Mouse (Mus musculus): ENCODE data around the gene Tnfrsf25.

The Tnfrsf25 gene

DNA sequence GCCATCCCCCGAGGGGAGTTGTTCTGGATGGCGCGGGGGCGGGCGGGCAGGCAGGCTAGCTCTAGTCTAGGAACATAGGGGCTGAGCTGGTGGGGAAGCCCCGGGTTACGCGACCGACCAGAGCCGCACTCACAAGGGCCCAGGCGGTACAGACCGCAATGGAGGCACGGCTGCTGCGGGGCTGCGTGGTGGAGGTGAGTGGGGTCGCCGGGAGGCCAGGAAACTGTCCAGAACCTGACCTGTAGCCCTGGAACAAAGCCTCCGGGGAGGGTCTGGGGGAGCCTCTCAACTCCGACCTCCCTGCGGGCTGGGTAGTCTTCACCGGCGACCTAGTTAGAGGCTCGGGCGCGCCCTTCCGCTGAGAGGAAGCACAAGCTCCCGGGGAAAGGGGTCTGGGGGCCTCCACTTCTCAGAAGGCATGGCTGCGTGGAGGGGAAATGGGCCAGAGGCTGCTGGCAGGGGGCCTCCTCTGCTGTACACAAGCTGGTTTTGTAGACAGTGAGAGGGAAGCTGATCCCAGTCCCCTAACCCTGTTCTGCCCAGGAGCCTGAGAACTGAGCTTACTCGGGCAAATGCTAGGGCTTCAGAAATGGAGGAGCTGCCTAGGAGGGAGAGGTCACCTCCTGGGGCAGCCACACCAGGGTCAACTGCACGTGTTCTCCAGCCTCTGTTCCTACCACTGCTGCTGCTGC lies at the start of gene Tnfrsf25:
Gene Tnfrsf25 (plus strand): TSS at position 14 of the 692 bp plus-strand sequence.
- DNase-seq (ENCODE audit: low spot score): no peak

DNA sequence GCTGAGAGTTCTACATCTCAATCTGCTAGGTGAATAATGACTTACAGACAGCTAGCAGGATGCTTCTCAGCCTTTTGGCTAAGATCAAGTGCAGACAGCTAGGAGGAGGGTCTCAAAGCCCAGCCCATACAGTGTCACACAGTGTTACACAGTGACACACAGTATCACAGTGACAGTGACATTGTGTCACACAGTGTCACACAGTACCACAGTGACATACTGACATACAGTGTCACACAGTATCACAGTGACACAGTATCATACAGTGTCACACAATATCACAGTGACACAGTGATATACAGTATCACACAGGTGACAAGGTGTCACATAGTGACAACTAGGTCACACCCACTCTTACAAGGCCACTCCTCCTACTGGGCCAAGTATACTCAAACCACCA lies 48.5 kb upstream of the Tnfrsf25 start:
- no peak for DNase-seq (ENCODE audit: low spot score)

DNA sequence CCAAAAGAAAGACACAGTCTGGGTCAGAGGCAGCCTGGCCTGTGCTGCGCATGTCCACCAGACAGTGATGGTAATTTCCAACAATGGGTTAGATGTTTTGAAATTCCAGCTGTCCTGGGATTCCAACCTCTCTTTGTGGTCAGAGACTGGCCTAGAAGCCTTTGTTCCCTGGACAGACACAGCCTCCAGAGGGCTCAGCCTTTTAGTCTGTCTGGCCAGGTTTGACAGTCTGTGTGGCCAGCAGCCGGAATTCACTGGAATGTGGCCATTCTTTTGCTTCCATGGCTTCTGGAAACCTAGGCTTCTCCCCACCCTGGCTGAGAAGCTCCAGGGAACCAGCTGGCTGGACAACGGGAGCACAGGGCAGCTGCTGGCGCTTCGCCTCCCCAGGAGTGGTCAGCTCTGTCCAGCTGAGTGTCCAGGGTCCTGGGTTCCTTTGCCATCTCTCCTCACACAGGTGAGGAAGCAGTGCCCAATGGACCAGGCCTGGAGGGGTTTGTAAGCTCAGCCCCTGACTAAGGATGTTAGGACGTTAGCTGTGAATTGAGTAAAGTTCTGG lies 47.5 kb upstream of the Tnfrsf25 start:
- no peak for DNase-seq (ENCODE audit: low spot score)

DNA sequence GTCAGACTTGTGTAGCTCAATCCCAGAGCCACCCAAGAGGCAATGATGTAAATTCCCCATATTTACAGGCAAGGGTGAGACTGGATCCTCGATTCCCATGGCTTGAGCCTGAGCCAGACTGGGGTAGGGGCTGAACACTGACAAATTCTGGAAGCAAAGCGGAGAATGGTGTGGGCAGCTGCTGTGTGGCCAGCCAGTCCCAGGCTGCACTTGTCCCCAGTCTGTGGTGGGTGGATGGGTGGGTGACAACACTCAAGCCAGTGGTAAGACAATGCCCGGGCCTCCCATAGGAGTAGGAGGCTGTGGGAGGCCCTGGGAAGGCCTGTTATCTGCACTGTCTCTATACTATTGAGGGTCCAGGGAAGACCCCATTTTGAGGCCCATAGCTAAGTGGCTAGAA lies 46.5 kb upstream of the Tnfrsf25 start:
- no peak for DNase-seq (ENCODE audit: low spot score)

DNA sequence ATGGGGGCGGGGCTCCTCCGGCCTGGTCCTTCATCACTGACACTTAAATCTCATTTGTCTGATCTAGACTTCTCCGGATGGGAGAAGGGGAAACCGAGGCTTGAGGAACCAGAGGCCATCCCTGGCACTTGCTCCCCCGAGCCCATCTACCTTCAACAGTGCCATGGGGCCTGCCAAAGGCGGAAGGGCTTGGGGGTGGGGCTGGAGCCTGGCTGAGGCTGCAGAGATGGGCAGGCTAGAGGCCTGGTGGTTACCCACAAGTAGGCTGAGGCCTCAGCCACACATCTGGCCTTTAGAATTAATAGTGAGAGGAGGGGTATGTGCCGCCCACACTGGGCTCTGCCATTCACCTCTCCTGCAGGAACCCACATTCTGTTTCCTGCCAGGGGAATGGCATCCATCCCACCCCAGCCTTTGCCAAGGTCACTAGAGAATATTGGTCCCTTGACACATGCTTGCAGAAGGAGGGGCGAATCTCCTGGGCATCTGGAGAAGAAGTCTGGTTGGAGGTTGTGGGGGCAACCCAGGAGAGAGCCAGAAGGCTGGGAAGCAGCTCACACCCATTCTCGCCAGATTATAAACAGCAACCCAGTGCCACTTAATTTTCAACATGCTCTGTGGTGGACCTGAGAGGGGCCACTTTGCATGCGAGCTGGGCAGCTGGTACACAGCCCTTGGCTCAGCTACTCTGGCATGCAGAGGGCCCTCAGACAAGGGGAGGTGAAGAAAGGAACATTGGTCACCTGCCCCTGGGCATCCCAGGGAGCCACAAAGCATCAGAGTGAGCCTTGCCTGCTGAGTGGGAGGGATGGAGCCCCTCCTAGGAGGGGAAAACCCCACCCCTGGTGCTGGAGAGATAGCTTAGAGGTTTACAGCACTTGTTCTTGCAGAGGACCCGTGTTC lies 45.0 kb upstream of the Tnfrsf25 start:
- DNase-seq (ENCODE audit: low spot score): no peak

GRCm38 (mm10) chr4:152072121-152072601 lies 43.6 kb upstream of the Tnfrsf25 start, which contains the start of gene Plekhg5:
Gene Plekhg5 (plus strand): TSS chr4:152072498.
- no peak for DNase-seq (ENCODE audit: low spot score)

- DNase-seq (ENCODE audit: low spot score): no peak
These were observed 43.1 kb upstream of the Tnfrsf25 start for GRCm38 (mm10) chr4:152072655-152073054.

GRCm38 (mm10) chr4:152073715-152074114 lies 42.0 kb upstream of the Tnfrsf25 start:
- DNase-seq (ENCODE audit: low spot score): no peak

GRCm38 (mm10) chr4:152074548-152074947 lies 41.2 kb upstream of the Tnfrsf25 start:
- DNase-seq (ENCODE audit: low spot score): no peak

- no peak for DNase-seq (ENCODE audit: low spot score)
These were observed 38.5 kb upstream of the Tnfrsf25 start for GRCm38 (mm10) chr4:152077191-152077590.

- no peak for DNase-seq (ENCODE audit: low spot score)
These were observed 37.6 kb upstream of the Tnfrsf25 start for GRCm38 (mm10) chr4:152078105-152078530.

- DNase-seq (ENCODE audit: low spot score): no peak
These were observed 36.5 kb upstream of the Tnfrsf25 start for GRCm38 (mm10) chr4:152079261-152079660.

GRCm38 (mm10) chr4:152079931-152080330 lies 35.8 kb upstream of the Tnfrsf25 start:
- no peak for DNase-seq (ENCODE audit: low spot score)

- DNase-seq (ENCODE audit: low spot score): no peak
These were observed 32.0 kb upstream of the Tnfrsf25 start for GRCm38 (mm10) chr4:152083611-152084220.

GRCm38 (mm10) chr4:152084616-152085015 lies 31.1 kb upstream of the Tnfrsf25 start:
- DNase-seq (ENCODE audit: low spot score): no peak

DNA sequence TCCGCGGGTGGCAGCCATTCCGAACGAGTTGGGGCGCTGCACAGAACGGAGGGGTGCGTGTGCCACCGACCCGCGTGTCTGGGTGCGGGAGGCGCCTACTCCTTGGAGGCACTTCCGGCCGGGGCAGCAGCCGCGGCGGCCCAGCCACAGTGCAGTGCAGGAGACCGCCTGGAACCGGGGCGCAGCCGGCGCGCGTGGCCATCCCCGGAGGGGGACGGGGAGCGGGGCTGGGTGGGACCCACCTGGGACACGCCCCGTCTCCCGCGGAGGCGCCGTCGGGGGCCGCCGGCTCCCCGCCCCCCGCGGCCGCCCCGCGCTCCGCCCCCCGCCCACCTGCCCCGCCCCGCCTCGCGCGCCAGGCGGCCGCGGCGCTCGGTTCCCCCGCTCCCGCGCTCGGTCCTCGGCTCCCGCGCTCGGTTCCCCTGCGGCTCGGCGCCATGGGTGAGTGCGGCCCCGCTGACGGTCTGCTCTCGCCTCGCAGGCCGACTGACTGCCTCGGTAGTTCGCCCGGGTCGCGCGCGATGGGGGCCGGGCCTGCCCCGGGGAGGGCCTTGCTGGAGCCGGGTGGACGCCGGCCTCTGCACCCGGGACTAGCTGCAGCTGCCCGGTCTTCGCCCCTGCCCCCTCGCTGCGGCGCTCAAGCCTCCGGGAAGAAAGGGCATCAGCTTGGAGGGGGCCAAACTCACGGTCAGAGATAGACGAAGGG lies 29.1 kb upstream of the Tnfrsf25 start:
- no peak for DNase-seq (ENCODE audit: low spot score)

DNA sequence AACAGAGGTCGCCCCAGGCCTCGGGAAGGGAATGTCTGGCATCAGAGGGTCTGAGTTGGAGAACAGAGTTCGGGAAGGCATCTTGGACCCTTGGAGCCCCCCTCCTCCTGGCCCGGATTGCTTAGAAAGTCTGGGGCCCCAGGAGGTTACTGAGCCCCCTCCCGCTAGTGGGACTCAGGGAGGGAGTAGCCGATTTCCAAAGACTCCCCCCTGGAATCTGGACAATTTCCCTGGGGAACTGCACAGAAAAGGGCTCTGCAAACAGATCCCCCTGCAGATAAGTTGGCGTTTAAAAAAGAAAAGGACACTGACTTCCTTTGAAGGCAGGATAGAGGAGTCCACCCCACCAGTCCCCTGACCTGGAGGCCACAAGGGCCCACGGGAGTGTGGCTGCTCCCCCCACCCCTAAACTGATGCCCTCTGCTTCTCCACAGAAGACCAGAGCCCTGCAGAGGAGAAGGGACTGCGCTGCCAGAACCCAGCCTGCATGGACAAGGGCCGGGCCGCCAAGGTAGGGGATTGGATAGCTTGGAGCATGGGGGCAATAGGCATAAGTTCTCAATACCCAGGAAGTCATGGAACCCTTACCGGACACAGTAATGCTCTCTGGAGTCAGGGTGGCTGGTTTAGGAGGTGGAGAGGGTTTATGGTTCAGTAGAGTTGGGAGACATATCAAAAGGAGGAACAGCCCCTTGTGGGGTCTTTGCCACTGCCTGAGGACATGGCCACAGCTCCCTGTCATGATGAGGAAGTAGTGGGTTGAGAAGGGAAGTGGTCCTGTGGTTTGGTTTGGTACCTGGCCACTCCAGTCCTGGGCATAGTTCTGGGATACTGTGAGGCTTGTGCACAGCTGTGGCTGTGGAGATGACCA lies 28.3 kb upstream of the Tnfrsf25 start:
- no peak for DNase-seq (ENCODE audit: low spot score)

DNA sequence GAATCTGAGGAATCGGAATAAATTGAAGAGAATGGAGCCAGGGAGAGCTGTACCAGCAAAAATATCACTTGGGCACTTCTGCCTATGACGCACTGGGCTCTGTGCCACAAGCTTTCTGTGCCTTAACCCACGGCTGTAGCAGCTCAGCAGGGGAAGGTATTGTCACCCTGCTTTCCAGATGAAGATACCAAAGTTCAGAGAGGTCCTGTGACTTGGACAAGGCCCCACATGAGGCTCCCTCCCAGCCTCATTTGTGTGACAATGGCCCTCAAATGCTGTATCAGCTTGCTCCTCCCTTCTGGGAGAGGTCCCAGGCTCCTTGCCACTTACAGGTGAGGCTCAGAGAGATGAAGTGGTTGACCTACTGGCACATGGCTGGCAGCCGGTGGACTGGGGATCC lies 27.6 kb upstream of the Tnfrsf25 start:
- no peak for DNase-seq (ENCODE audit: low spot score)

- DNase-seq (ENCODE audit: low spot score): peak; percentile 75
These were observed 27.1 kb upstream of the Tnfrsf25 start for GRCm38 (mm10) chr4:152088556-152089120.

GRCm38 (mm10) chr4:152090191-152090590 lies 25.5 kb upstream of the Tnfrsf25 start:
- DNase-seq (ENCODE audit: low spot score): no peak

All from left cerebral cortex, adult 11 months (tissue).